Mouse (Mus musculus): ENCODE measurements at regions not wholly inside any gene's neighbourhood (a gene's known extent, or its start where the extent isn't known, plus 50 kb on each side); places are given as distances from the start of the nearest gene placed in this dataset.

- peak; percentile 7 for DNase-seq (ENCODE audit: low spot score)
These were observed 586.1 kb upstream of the Impad1 start for GRCm38 (mm10) chr4:5379215-5379614.

DNA sequence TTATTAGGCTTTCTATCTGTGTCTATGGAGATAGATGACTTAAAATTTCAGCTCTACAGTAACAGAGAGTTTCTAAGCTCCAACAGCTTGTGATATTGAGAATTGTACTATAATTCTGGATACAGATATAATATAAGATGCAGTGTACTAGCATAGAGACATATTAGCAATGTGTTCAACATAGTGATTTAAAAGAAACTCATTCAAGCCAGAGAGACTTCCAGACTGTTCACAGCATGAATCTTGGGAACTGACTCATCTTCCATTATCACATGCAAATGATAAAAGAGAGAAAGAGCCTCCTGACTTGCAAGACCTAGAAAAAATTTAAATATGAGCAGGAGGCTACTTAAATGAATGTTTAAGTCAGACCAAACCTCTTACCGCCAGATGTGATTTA lies 565.1 kb upstream of the Impad1 start:
- no peak for DNase-seq (ENCODE audit: low spot score)

- DNase-seq (ENCODE audit: low spot score), result no peak
These were observed 553.1 kb upstream of the Impad1 start for GRCm38 (mm10) chr4:5346226-5346625.

DNA sequence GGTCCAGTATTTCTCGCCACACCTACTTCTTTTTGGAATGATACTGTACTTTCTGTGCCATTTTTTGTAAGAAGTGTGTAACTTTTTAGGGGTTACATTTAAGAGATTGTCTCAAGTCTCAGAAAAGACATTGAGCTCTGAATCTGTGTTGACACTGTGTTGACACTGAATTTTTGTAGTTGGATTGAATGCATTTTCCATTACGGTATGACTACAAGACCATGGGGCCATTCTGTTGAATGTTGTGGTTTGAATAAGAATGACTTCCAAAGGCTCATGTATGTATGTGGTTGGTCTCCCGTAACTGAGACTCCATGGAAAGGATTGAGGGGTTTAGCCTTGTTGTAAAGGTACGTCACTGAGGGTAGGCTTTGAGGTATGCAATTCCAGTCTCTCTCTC lies 551.6 kb upstream of the Impad1 start:
- DNase-seq (ENCODE audit: low spot score), result no peak

DNA sequence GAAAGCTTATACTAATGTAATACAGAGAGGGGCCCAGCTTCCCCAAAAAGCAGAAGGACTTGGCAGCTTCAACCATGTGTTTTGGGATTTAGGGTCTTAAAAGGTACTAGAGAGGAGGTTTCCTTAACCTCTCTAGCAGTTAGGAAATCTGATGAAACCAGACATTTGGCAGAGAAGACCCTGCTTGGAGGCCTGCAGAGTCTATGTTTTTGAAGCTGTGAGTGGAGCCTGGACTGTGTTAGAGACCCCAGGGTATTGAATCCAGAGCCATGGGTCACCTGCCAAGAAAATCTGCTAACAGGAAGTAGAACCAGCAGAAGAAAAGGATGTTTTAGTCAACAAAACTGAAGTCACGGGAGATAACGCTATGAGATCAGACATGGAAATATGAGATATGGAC lies 551.2 kb upstream of the Impad1 start:
- DNase-seq (ENCODE audit: low spot score), result no peak

DNA sequence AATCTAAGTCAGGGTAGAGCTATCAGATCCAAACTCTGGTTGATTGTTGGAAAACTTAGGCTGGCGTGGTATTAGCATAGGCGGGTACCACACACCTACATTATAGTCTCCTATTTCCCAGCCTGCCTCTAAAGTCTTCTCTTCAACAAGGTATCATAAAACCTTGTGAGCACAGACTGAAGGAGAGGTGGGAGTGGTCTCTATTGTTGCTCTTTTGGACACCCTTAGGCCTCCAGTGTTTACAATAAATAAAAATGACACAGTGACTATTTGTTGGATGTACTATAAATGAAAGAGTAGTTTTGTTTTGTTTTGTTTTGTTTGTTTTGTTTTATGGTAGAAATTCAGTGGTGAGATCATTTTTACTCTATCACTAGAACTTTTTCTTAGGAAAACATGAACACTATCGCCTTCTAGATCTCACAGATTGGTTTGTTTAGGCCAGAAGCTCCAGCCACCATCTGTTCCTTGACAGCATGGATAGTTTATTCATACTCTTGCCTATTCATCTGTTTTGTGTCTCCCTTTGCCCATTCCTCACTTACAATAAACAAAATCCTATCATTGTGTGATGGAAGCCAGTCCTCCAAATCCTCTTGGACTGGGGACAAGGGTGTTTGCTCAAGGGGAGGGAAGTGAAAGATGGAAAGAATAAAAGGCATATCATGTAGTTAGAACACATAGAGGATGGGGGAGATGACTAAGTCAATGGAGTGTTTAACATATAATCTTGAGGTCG lies 544.2 kb upstream of the Impad1 start:
- DNase-seq (ENCODE audit: low spot score), result no peak

- DNase-seq (ENCODE audit: low spot score), result no peak
These were observed 541.9 kb upstream of the Impad1 start for GRCm38 (mm10) chr4:5335030-5335429.

DNA sequence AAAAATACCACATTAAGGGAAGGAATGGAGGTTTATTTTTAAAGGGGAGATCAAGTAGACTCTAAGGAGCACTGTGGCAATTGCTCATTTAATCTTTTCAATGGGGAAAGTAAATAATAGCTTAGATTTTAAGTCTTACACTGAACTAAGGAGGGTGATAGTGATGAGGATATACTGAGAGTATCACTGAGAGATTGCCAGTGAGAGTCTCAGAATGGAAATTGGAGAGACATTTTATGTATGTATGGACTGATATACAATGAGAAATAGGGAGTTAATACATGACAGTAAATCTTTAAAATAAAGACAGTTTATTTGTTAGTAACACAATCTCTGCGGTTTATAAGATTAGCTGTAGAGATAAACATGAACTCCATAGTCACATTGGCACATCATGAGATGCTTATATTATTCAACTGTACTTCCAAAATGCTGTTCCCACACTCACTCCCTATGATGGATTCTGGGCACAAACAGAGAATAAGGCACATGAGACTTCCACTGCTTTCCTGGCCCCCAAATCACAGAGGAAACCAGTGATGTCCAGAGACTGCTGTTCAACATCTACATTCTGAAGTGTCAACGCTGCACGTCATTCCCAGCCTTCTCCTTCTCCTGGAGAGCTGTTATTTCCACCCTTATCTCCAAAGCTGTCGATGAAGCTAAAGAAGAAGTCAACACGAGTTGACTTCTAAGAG lies 535.5 kb upstream of the Impad1 start:
- DNase-seq (ENCODE audit: low spot score), result no peak

DNA sequence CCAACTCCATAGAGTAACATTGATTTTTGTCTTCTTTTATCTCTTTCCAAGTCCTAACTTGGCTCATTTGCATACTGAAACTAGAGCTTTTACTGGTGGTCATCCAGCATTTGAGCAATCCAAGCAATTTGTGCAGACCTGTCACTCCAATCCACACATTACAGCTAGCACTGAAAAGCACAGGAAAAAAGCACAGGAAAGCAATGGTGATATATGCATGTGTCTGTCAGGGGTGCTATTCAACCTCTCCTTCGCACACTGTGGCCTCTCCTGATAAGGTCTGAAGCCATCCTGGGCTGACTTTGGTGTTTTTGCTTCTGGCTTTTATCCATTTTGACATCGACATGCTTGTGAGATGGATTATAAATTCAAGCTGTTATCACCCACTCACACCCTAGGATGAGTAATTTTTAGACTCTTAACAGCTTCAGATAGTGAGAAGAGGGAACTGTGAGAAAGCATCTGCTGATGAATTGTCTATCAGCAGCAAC lies 534.1 kb upstream of the Impad1 start:
- peak; percentile 7 for DNase-seq (ENCODE audit: low spot score)

DNA sequence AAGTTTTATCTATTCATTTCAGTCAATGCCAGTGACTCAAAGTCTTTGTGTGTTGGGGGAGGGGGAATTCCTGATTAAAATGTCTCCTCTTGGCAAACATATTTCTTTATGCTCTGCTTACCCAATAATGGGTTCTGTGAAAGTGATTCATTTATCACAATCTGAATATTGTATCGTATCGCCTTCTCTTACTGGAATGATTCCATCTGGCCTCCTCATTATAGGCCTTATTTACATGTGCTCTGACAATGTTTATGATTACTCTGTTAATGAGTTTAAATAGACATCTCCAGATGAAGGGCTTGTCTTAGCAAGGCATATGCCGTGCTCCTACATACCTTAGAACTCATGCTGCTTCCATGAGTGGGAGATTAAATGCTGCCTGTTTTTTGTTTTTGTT lies 508.3 kb upstream of the Impad1 start:
- DNase-seq (ENCODE audit: low spot score), result no peak

- no peak for DNase-seq (ENCODE audit: low spot score)
These were observed 507.9 kb upstream of the Impad1 start for GRCm38 (mm10) chr4:5301017-5301416.

GRCm38 (mm10) chr4:5299208-5299607 lies 506.1 kb upstream of the Impad1 start:
- DNase-seq (ENCODE audit: low spot score), result no peak

DNA sequence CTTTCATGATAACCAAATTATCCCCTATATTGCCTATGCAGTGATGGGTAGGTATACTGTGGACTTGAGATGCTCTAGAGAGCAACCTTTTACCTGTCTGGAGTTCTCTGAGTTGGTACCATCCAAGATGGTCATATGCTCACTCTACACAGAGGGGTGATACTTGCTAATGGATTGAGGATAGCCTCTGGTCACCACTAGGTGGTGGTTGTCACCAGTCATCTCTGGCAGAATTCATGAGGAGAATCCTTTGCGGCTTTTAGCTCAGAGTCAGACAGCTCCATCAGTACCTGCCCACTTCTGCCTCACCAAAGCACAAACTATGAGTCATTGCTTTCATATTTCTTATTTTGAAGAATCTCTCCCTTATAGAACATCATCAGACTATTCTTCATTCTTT lies 500.9 kb upstream of the Impad1 start:
- DNase-seq (ENCODE audit: low spot score), result no peak

GRCm38 (mm10) chr4:5276113-5276512 lies 483.0 kb upstream of the Impad1 start:
- no peak for DNase-seq (ENCODE audit: low spot score)

All from embryo, embryonic 10 days (tissue).